Mouse (Mus musculus) lung, embryonic 15.5 days (tissue): ENCODE results near the gene Ccr4. TPM values are rescaled to one million over a fixed set of nuclear protein-coding genes. Genes with fewer than 3 reads are reported as not detected.

Source experiments
- ATAC-seq: fragments of 200-750 bp; cut with Nextera tagmentation; 2 replicates; pipeline ENCODE4 v1.8.0; 2017; ENCODE audit warnings: moderate number of reproducible peaks, borderline replicate concordance; ENCODE audit not compliant: low FRiP score, low TSS enrichment; ENCODE audit errors: extremely low read depth
- H3K27ac ChIP-seq: fragments of 300-500 bp; sonication (generic); 2 replicates; pipeline ENCODE4 v1.5.1; 2015; ENCODE audit warnings: moderate library complexity, mild to moderate bottlenecking, inconsistent platforms
- H3K27me3 ChIP-seq: fragments of 300-500 bp; sonication (generic); 2 replicates; pipeline ENCODE4 v1.6.1; 2015; ENCODE audit warnings: inconsistent platforms
- H3K36me3 ChIP-seq: fragments of 300-500 bp; sonication (generic); 2 replicates; pipeline ENCODE4 v1.6.1; 2015; ENCODE audit warnings: inconsistent platforms
- H3K4me1 ChIP-seq: fragments of 300-500 bp; sonication (generic); 2 replicates; pipeline ENCODE4 v1.6.1; 2015; ENCODE audit warnings: inconsistent platforms
- H3K4me2 ChIP-seq: fragments of 300-500 bp; sonication (generic); 2 replicates; pipeline ENCODE4 v1.6.1; 2015; ENCODE audit warnings: inconsistent platforms, mild to moderate bottlenecking, moderate library complexity
- H3K4me3 ChIP-seq: fragments of 300-500 bp; sonication (generic); 2 replicates; pipeline ENCODE4 v1.5.1; 2015; ENCODE audit warnings: mild to moderate bottlenecking, inconsistent platforms
- H3K9ac ChIP-seq: fragments of 300-500 bp; sonication (generic); 2 replicates; pipeline ENCODE4 v1.6.1; 2015; ENCODE audit warnings: inconsistent platforms
- H3K9me3 ChIP-seq: fragments of 300-500 bp; sonication (generic); 2 replicates; pipeline ENCODE4 v1.6.1; 2016; ENCODE audit warnings: inconsistent platforms
- WGBS: fragments of 180-500 bp; shearing (Covaris S2); methylation state at CpG from one replicate; pipeline ENCODE4 v1.1.7; 2015; 5-methylcytosine and 5-hydroxymethylcytosine counted together
- polyA plus RNA-seq: library from polyadenylated mRNA; unstranded; fragments of >200 nt; fragmentation: Nextera tagmentation; extraction: Ambion mirVana; gene quantifications from 2 replicates; pipeline ENCODE4 v1.2.1, GENCODE M21; 2015

Gene Ccr4
- polyA plus RNA-seq, 1 experiment from 2014 or later: 0.37 TPM

- Histone ChIP-seq H3K4me1 (peaks cover 36% of the 10 kb centered on the region), H3K27me3 (no peaks in the 10 kb centered on the region), H3K9ac (no peak overlapping the region), H3K36me3 (no peaks in the 10 kb centered on the region), H3K4me2 (no peak overlapping the region), H3K27ac (no peak overlapping the region), H3K9me3 (no peaks in the 10 kb centered on the region), H3K4me3 (no peak overlapping the region)
- 33% methylated on average over 2 of the region's 2 CpGs for WGBS
- ATAC-seq: no peak
These were observed 31.9 kb upstream of the Ccr4 start for GRCm38 (mm10) chr9:114536628-114537027.

- Histone ChIP-seq H3K36me3 (no peaks in the 10 kb centered on the region), H3K9me3 (no peaks in the 10 kb centered on the region), H3K27ac (no peak overlapping the region), H3K27me3 (no peaks in the 10 kb centered on the region), H3K9ac (no peak overlapping the region), H3K4me1 (peaks cover 38% of the 10 kb centered on the region), H3K4me3 (no peak overlapping the region), H3K4me2 (no peak overlapping the region)
- ATAC-seq: no peak
- WGBS: 73% methylated on average over 9 of the region's 9 CpGs
These were observed 30.2 kb upstream of the Ccr4 start for GRCm38 (mm10) chr9:114534747-114535517.

GRCm38 (mm10) chr9:114533848-114534247, 29.1 kb upstream of the Ccr4 start:
- peak; percentile 60; the same call in 1 of the 2 replicates for ATAC-seq
- H3K4me3 ChIP-seq: no peak overlapping the region
- no peaks in the 10 kb centered on the region for H3K36me3 ChIP-seq
- H3K9me3 ChIP-seq: no peaks in the 10 kb centered on the region
- H3K27ac ChIP-seq: 0 out of 2 replicates have a peak overlapping the region, but pooled peaks have one; percentile 18
- no peak overlapping the region for H3K4me2 ChIP-seq
- H3K27me3 ChIP-seq: no peaks in the 10 kb centered on the region
- peaks cover 37% of the 10 kb centered on the region for H3K4me1 ChIP-seq
- no peak overlapping the region for H3K9ac ChIP-seq
- 50% methylated on average over 4 of the region's 4 CpGs for WGBS

- no peaks in the 10 kb centered on the region for H3K36me3 ChIP-seq
- no peaks in the 10 kb centered on the region for H3K9me3 ChIP-seq
- no peak overlapping the region for H3K27ac ChIP-seq
- no peak overlapping the region for H3K4me3 ChIP-seq
- H3K27me3 ChIP-seq: no peaks in the 10 kb centered on the region
- no peak overlapping the region for H3K9ac ChIP-seq
- ATAC-seq: no peak
- WGBS: 49% methylated on average over 11 of the region's 11 CpGs
- no peak overlapping the region for H3K4me2 ChIP-seq
- H3K4me1 ChIP-seq: peaks cover 44% of the 10 kb centered on the region
These were observed 26.6 kb upstream of the Ccr4 start for GRCm38 (mm10) chr9:114531276-114531675.

GRCm38 (mm10) chr9:114528680-114529048, 23.9 kb upstream of the Ccr4 start:
- H3K4me1 ChIP-seq: peaks cover 49% of the 10 kb centered on the region
- H3K9ac ChIP-seq: no peak overlapping the region
- H3K36me3 ChIP-seq: no peaks in the 10 kb centered on the region
- H3K4me2 ChIP-seq: peak overlapping the region; percentile 33; the same call in 1 of the 2 replicates
- H3K9me3 ChIP-seq: no peaks in the 10 kb centered on the region
- H3K4me3 ChIP-seq: no peak overlapping the region
- H3K27me3 ChIP-seq: no peaks in the 10 kb centered on the region
- WGBS: 23% methylated on average over 9 of the region's 9 CpGs
- ATAC-seq: peak; percentile 34; the same call in 1 of the 2 replicates
- peak overlapping the region; percentile 83 for H3K27ac ChIP-seq

- Histone ChIP-seq H3K4me3 (no peak overlapping the region), H3K4me2 (peak overlapping the region; percentile 33), H3K27me3 (no peaks in the 10 kb centered on the region), H3K4me1 (peaks cover 48% of the 10 kb centered on the region), H3K9ac (no peak overlapping the region), H3K9me3 (no peaks in the 10 kb centered on the region), H3K27ac (peak overlapping the region; percentile 83), H3K36me3 (no peaks in the 10 kb centered on the region)
- 10% methylated on average over 17 of the region's 17 CpGs for WGBS
- ATAC-seq: peak; percentile 63
These were observed 23.4 kb upstream of the Ccr4 start for GRCm38 (mm10) chr9:114527992-114528679.

GRCm38 (mm10) chr9:114527085-114527484, 22.4 kb upstream of the Ccr4 start:
- Histone ChIP-seq H3K27ac (peak overlapping the region; percentile 83), H3K27me3 (no peaks in the 10 kb centered on the region), H3K36me3 (no peaks in the 10 kb centered on the region), H3K4me1 (peaks cover 48% of the 10 kb centered on the region), H3K4me2 (peak overlapping the region; percentile 53), H3K9ac (0 out of 2 replicates have a peak overlapping the region, but pooled peaks have one; percentile 14), H3K4me3 (peak overlapping the region; percentile 21), H3K9me3 (no peaks in the 10 kb centered on the region)
- WGBS: 3% methylated on average over 16 of the region's 16 CpGs
- ATAC-seq: peak; percentile 59; the same call in 1 of the 2 replicates

GRCm38 (mm10) chr9:114526581-114526980, 21.9 kb upstream of the Ccr4 start:
- ATAC-seq: no peak
- H3K4me3 ChIP-seq: peak overlapping the region; percentile 21

GRCm38 (mm10) chr9:114525891-114526290, 21.2 kb upstream of the Ccr4 start:
- H3K4me1 ChIP-seq: peaks cover 39% of the 10 kb centered on the region
- H3K9ac ChIP-seq: peak overlapping the region; percentile 23; the same call in 1 of the 2 replicates
- peak overlapping the region; percentile 53; the same call in 1 of the 2 replicates for H3K4me2 ChIP-seq
- 10% methylated on average over 8 of the region's 8 CpGs for WGBS
- H3K9me3 ChIP-seq: no peaks in the 10 kb centered on the region
- no peaks in the 10 kb centered on the region for H3K36me3 ChIP-seq
- H3K27me3 ChIP-seq: no peaks in the 10 kb centered on the region
- 0 out of 2 replicates have a peak, but pooled peaks have one; percentile 11 for ATAC-seq
- H3K27ac ChIP-seq: peak overlapping the region; percentile 83
- no peak overlapping the region for H3K4me3 ChIP-seq

More at GRCm38 (mm10) chr9:114526581-114526980, 21.9 kb upstream of the Ccr4 start:
- Histone ChIP-seq H3K36me3 (no peaks in the 10 kb centered on the region), H3K9ac (0 out of 2 replicates have a peak overlapping the region, but pooled peaks have one; percentile 14), H3K4me2 (peak overlapping the region; percentile 53), H3K4me1 (peaks cover 46% of the 10 kb centered on the region), H3K27ac (peak overlapping the region; percentile 83), H3K9me3 (no peaks in the 10 kb centered on the region), H3K27me3 (no peaks in the 10 kb centered on the region)
- WGBS: 16% methylated on average over 8 of the region's 8 CpGs

GRCm38 (mm10) chr9:114525073-114525633, 20.4 kb upstream of the Ccr4 start:
- no peaks in the 10 kb centered on the region for H3K36me3 ChIP-seq
- WGBS: 81% methylated on average over 15 of the region's 15 CpGs
- H3K4me2 ChIP-seq: no peak overlapping the region
- peaks cover 37% of the 10 kb centered on the region for H3K4me1 ChIP-seq
- H3K4me3 ChIP-seq: no peak overlapping the region
- H3K27ac ChIP-seq: no peak overlapping the region
- ATAC-seq: no peak
- no peak overlapping the region for H3K9ac ChIP-seq
- H3K27me3 ChIP-seq: no peaks in the 10 kb centered on the region
- no peaks in the 10 kb centered on the region for H3K9me3 ChIP-seq

GRCm38 (mm10) chr9:114522501-114522900, 17.8 kb upstream of the Ccr4 start:
- Histone ChIP-seq H3K4me3 (no peak overlapping the region), H3K9ac (no peak overlapping the region), H3K27ac (no peak overlapping the region), H3K9me3 (no peaks in the 10 kb centered on the region), H3K27me3 (no peaks in the 10 kb centered on the region), H3K4me2 (no peak overlapping the region), H3K36me3 (no peaks in the 10 kb centered on the region), H3K4me1 (peaks cover 27% of the 10 kb centered on the region)
- WGBS: 66% methylated on average over 9 of the region's 9 CpGs
- no peak for ATAC-seq
